Mouse (Mus musculus): ENCODE measurements around the gene Stom.

GRCm38 (mm10) chr2:35288758-35289635, 47.8 kb downstream of the Stom start:
- TF ChIP-seq EP300 (IDR thresholded peaks at IDR 0.05; ENCODE audit: low read depth) = no peak
- peak; percentile 93 for TF ChIP-seq CTCF (IDR thresholded peaks at IDR 0.05; ENCODE audit: low read depth)

All from liver, embryonic 14.5 days (tissue).